Mouse (Mus musculus) central nervous system, embryonic 14 days (tissue): ENCODE data around the gene Ppm1d. TPM values are rescaled to one million over a fixed set of nuclear protein-coding genes. Genes with fewer than 3 reads are reported as not detected.

Experiments
- polyA plus RNA-seq: library from polyadenylated mRNA; depleted of rRNA; stranded (reverse); fragments of >200 nt; gene quantifications from 2 replicates; pipeline ENCODE4 v1.2.3, GENCODE M21; 2012; rRNA removed

The Ppm1d gene
- 19.1 and 22.3 TPM in 2 replicates for polyA plus RNA-seq

DNA sequence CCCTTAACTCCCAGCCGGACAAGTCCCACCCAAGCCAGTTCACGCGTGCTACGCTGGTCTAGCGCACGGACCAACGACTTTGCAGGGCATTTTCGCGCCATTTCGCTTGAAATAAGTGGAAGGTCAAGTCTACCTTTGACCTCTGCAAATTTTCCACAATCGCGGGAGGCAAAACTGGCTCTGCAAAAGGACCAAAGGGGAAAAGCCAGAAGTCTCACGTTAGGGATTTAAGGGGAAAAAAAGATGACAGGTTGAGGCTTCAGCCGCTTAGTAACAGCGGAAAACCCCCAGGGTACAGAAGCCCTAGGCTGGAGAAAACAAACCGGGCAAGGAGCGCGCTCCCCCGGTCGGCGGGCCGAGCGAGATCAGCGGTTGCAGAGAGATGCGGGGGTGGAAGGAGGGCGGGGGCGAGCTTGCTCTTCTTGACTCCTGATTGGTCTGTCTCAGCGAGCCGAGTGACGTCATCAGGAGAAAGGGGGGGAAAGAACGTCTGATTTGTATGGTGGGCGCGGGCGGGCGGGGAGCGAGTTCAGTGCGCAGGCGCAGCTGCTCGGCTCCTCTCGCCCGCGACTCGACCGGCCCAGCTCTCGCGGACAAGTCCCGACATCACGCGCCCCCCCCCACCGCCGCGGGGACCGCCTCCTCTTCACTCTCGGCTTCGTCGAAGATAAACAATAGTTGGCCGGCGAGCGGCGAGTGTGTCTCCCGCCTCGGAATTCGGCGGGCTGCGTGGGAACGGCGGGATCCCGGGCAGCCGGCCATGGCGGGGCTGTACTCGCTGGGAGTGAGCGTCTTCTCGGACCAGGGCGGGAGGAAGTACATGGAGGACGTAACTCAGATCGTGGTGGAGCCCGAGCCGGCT, at the start of gene Ppm1d:
Gene Ppm1d, plus strand, starts transcription at position 532 of the 862 bp plus-strand sequence.

GRCm38 (mm10) chr11:85352539-85353380, 41.7 kb downstream of the Ppm1d start, which contains the start of gene Bcas3:
TSS of gene Bcas3 (plus strand) at chr11:85353167.

Other genes starting within 250 kb of the Ppm1d start
- gene Usp32, start 171.1 kb upstream of the Ppm1d start, polyA plus RNA-seq: 26.2 and 27.4 TPM in 2 replicates
- 0.15 and 0.37 TPM in 2 replicates for gene 1700125H20Rik, start 140.8 kb upstream of the Ppm1d start, polyA plus RNA-seq
- gene Appbp2, start 76.1 kb upstream of the Ppm1d start, polyA plus RNA-seq: 32.4 and 34.0 TPM in 2 replicates
- 17.2 and 23.2 TPM in 2 replicates for gene Bcas3, start 41.9 kb downstream of the Ppm1d start, polyA plus RNA-seq